Mouse (Mus musculus) ovary, adult 2 months (tissue): Measurements from ENCODE around the gene Defa37. TPM values are rescaled to one million over a fixed set of nuclear protein-coding genes. Genes with fewer than 3 reads are reported as not detected.

ENCODE experiments used
- polyA plus RNA-seq: library from polyadenylated mRNA; depleted of rRNA; stranded (reverse); fragments of >200 nt; gene quantifications from 2 replicates; pipeline ENCODE4 v1.2.3, GENCODE M21; 2012; rRNA removed

The Defa37 gene
- polyA plus RNA-seq = not detected in 2 replicates

DNA sequence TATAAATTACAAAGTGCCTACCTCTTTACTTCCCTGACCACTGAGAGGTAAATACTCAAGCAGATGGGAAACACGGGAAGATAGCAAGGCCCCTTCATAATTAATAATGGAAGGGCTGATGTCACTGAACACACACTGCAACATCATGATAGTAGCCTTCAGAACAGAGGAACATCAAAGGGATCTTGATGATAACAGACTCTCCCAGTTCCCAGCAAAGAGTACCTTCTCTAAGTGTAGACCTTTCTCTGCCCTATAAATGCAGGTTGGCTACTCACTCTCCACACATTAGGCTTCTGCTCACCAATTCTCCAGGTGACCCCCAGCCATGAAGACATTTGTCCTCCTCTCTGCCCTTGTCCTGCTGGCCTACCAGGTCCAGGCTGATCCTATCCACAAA lies at the start of gene Defa37:
Gene Defa37 (plus strand): TSS at position 301 of the 400 bp plus-strand sequence.

GRCm38 (mm10) chr8:21528732-21529131 lies 36.5 kb upstream of the Defa37 start, which contains the start of gene Defa32:
Gene Defa32, plus strand, starts transcription at chr8:21529032.

DNA sequence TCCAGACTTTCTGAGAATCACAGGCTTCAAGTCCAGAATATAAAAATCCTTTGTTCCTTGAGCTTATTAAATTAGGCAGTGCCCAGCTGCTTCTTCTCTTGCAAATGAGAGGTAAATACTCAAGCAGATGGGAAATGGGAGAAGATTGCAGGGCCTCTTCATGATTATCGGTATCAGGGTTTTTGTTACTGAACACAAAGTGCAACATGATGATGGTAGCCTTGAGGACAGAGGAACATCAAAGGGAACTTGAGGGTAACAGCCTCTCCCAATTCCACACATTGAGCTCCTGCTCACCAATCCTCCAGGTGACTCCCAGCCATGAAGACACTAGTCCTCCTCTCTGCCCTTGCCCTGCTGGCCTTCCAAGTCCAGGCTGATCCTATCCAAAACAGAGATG lies 17.5 kb downstream of the Defa37 start, which contains the start of gene Defa28:
Gene Defa28 (plus strand): TSS at position 301 of the 400 bp plus-strand sequence.

GRCm38 (mm10) chr8:21594408-21594807 lies 29.2 kb downstream of the Defa37 start, which contains the start of gene Gm7861:
Gene Gm7861, minus strand, starts transcription at chr8:21594508.

Other genes starting within 250 kb of the Defa37 start
- gene Defa27, start 249.8 kb upstream of the Defa37 start, polyA plus RNA-seq = not detected in 2 replicates
- not detected in 2 replicates for gene Defa29, start 238.4 kb upstream of the Defa37 start, polyA plus RNA-seq
- not detected in 2 replicates for gene Defa2, start 186.9 kb upstream of the Defa37 start, polyA plus RNA-seq
- gene Defa33, start 173.6 kb upstream of the Defa37 start, polyA plus RNA-seq = not detected in 2 replicates
- gene Defa36, start 138.0 kb upstream of the Defa37 start, polyA plus RNA-seq = not detected in 2 replicates
- not detected in 2 replicates for gene Gm7849, start 108.8 kb upstream of the Defa37 start, polyA plus RNA-seq
- 0.83 TPM in 1 of 2 replicates, not detected in the other for gene Defa20, start 56.1 kb upstream of the Defa37 start, polyA plus RNA-seq
- 0.83 TPM in 1 of 2 replicates, not detected in the other for gene Defa32, start 36.4 kb upstream of the Defa37 start, polyA plus RNA-seq
- gene Defa28, start 17.6 kb downstream of the Defa37 start, polyA plus RNA-seq = not detected in 2 replicates
- gene Gm7861, start 29.1 kb downstream of the Defa37 start, polyA plus RNA-seq = 1.2 TPM in 1 of 2 replicates, not detected in the other
- not detected in 2 replicates for gene Defa26, start 52.8 kb downstream of the Defa37 start, polyA plus RNA-seq
- not detected in 2 replicates for gene Defa17, start 90.4 kb downstream of the Defa37 start, polyA plus RNA-seq
- not detected in 2 replicates for gene Defa34, start 100.4 kb downstream of the Defa37 start, polyA plus RNA-seq
- gene AY761184, start 138.3 kb downstream of the Defa37 start, polyA plus RNA-seq = not detected in 2 replicates
- gene Defa24, start 169.1 kb downstream of the Defa37 start, polyA plus RNA-seq = 0.80 and 1.1 TPM in 2 replicates